Mouse (Mus musculus): ENCODE measurements around the gene Diablo.

- TF ChIP-seq CTCF (conservative IDR thresholded peaks at IDR 0.05; ENCODE audit: low read length) (no peak), POU5F1 (IDR thresholded peaks at IDR 0.05; ENCODE audit: borderline replicate concordance, low read length) (no peak), NANOG (IDR thresholded peaks at IDR 0.05; ENCODE audit: borderline replicate concordance, low read length) (no peak)
These were observed 32.5 kb upstream of the Diablo start for GRCm38 (mm10) chr5:123556451-123556850.
